Mouse (Mus musculus) activated CD4-positive, CD25-positive, alpha-beta regulatory T cell (primary cell): ENCODE measurements around the gene Cldn11. TPM values are rescaled to one million over a fixed set of nuclear protein-coding genes. Genes with fewer than 3 reads are reported as not detected.

Source experiments
- polyA plus RNA-seq, 2 experiments: library from polyadenylated mRNA; unstranded; fragments of 100-300 nt; shearing (Covaris generic); gene quantifications; one replicate each; pipeline ENCODE4 v1.2.1; 2017

Gene Cldn11
- polyA plus RNA-seq = not detected

DNA sequence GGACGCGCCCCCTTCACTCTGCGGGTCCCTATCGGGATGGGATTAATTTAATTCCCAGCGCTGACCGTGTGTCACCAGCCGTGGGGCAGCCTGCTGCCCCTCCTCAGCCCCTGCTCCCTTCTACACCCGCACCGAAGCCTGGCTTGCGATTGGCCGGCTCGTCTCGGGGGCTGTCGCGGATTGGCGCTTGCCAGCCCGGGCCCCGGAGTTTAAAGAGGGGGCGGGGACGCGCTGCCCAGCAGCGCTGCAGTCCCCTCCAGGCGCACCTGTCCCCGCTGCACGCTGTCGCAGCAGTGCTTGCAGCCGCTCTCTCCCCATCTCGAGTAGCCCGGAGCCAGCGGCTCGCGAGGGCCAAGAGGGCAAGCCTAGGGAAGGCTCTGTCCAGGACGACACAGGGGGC, at the start of gene Cldn11:
Cldn11 (plus strand) TSS at position 215 of the 400 bp plus-strand sequence.

Other genes with a start within 250 kb of the Cldn11 start
- gene Phc3, start 180.5 kb upstream of the Cldn11 start, polyA plus RNA-seq = 10 to 100 TPM; 24.7 to 28.9 TPM
- 1 to 10 TPM; 8.8 to 9.3 TPM for gene Prkci, start 154.2 kb upstream of the Cldn11 start, polyA plus RNA-seq
- gene Skil, start 54.9 kb upstream of the Cldn11 start, polyA plus RNA-seq = 10 to 100 TPM; 41.1 to 59.3 TPM
- under 1 TPM in 1 of 2 experiments, not detected in 1; 0.15 TPM for gene Slc7a14, start 160.5 kb downstream of the Cldn11 start, polyA plus RNA-seq